Mouse (Mus musculus) C2C12 (cell line): ENCODE results near the gene Cilp.

Experiments
- CEBPB ChIP-seq: IDR thresholded peaks from one replicate; pipeline ENCODE4 v1.6.1; 2011; ENCODE audit warnings: low read depth, mild to moderate bottlenecking, control low read depth, moderate library complexity
- CTCF ChIP-seq: IDR thresholded peaks from one replicate; pipeline ENCODE4 v1.5.1; 2011; ENCODE audit not compliant: control insufficient read depth, insufficient read depth, insufficient read length
- FOSL1 ChIP-seq: IDR thresholded peaks from one replicate; pipeline ENCODE4 v1.8.0; 2011; ENCODE audit warnings: mild to moderate bottlenecking, low read length; ENCODE audit not compliant: poor library complexity, insufficient read depth, severe bottlenecking
- MAX ChIP-seq: IDR thresholded peaks from one replicate; pipeline ENCODE4 v1.6.1; 2011; ENCODE audit warnings: mild to moderate bottlenecking, control low read depth
- MYOD1 ChIP-seq: IDR thresholded peaks from one replicate; pipeline ENCODE4 v1.6.1; 2011; ENCODE audit warnings: low read depth; ENCODE audit not compliant: control insufficient read depth, insufficient read length
- MYOG ChIP-seq: IDR thresholded peaks from one replicate; pipeline ENCODE4 v1.6.1; 2011; ENCODE audit not compliant: control insufficient read depth, insufficient read length; ENCODE audit errors: extremely low read depth
- USF1 ChIP-seq: IDR thresholded peaks from one replicate; pipeline ENCODE4 v1.6.1; 2011; ENCODE audit warnings: low read depth, mild to moderate bottlenecking, control low read depth, moderate library complexity

GRCm38 (mm10) chr9:65306672-65307071, 41.7 kb downstream of the Cilp start:
- no peak for TF ChIP-seq CTCF
- TF ChIP-seq MYOG = no peak
- TF ChIP-seq MAX = no peak
- no peak for TF ChIP-seq CEBPB
- no peak for TF ChIP-seq USF1
- no peak for TF ChIP-seq MYOD1
- no peak for TF ChIP-seq FOSL1
